Mouse (Mus musculus): ENCODE results near the gene Cfap300. TPM values are rescaled to one million over a fixed set of nuclear protein-coding genes. Genes with fewer than 3 reads are reported as not detected.

The Cfap300 gene
- polyA plus RNA-seq (2016; fragmentation: Nextera tagmentation; extraction: Ambion mirVana) = 12.7 and 14.0 TPM in 2 replicates

GRCm38 (mm10) chr9:8042338-8043043 lies at the start of gene Cfap300:
Cfap300 (minus strand) TSS chr9:8042823.
- Histone ChIP-seq H3K36me3 (no peaks in the 10 kb centered on the region), H3K27me3 (replicated peaks) (no peaks in the 10 kb centered on the region), H3K4me2 (replicated peaks) (peak within 1 kb of the TSS; percentile 60), H3K27ac (peak within 1 kb of the TSS; percentile 57; the same call in 1 of the 2 replicates), H3K9me3 (no peaks in the 10 kb centered on the region), H3K4me1 (0 out of 2 replicates have a peak, but pooled peaks cover 4% of the 10 kb centered on the region), H3K9ac (peak within 1 kb of the TSS; percentile 68), H3K4me3 (peak within 1 kb of the TSS; percentile 62)
- peak; percentile 98 for ATAC-seq (ENCODE audit: low FRiP score, low read depth)
- 1% methylated on average over 39 of the region's 39 CpGs for WGBS

- no peaks in the 10 kb centered on the region for H3K27me3 ChIP-seq (replicated peaks)
- no peak overlapping the region for H3K27ac ChIP-seq
- no peak for ATAC-seq (ENCODE audit: low FRiP score, low read depth)
- no peaks in the 10 kb centered on the region for H3K9me3 ChIP-seq
- H3K36me3 ChIP-seq = peaks cover 3% of the 10 kb centered on the region; the same call in 1 of the 2 replicates
- no peak overlapping the region for H3K4me3 ChIP-seq
- no peak overlapping the region for H3K9ac ChIP-seq
- no peak overlapping the region for H3K4me2 ChIP-seq (replicated peaks)
- 92% methylated on average over 5 of the region's 5 CpGs for WGBS
- H3K4me1 ChIP-seq = no peaks in the 10 kb centered on the region
These were observed 36.3 kb upstream of the Cfap300 start for GRCm38 (mm10) chr9:8078882-8079281.

GRCm38 (mm10) chr9:8074345-8074744 lies 31.7 kb upstream of the Cfap300 start:
- Histone ChIP-seq H3K4me3 (no peak overlapping the region), H3K9me3 (no peaks in the 10 kb centered on the region), H3K4me2 (replicated peaks) (no peak overlapping the region), H3K27me3 (replicated peaks) (no peaks in the 10 kb centered on the region), H3K27ac (no peak overlapping the region), H3K36me3 (peaks cover 3% of the 10 kb centered on the region; the same call in 1 of the 2 replicates), H3K4me1 (no peaks in the 10 kb centered on the region), H3K9ac (no peak overlapping the region)
- no peak for ATAC-seq (ENCODE audit: low FRiP score, low read depth)

- no peaks in the 10 kb centered on the region for H3K4me1 ChIP-seq
- no peak overlapping the region for H3K9ac ChIP-seq
- peaks cover 3% of the 10 kb centered on the region; the same call in 1 of the 2 replicates for H3K36me3 ChIP-seq
- no peak overlapping the region for H3K4me3 ChIP-seq
- no peak overlapping the region for H3K27ac ChIP-seq
- no peak overlapping the region for H3K4me2 ChIP-seq (replicated peaks)
- no peaks in the 10 kb centered on the region for H3K27me3 ChIP-seq (replicated peaks)
- 96% methylated on average over 3 of the region's 3 CpGs for WGBS
- ATAC-seq (ENCODE audit: low FRiP score, low read depth) = no peak
- no peaks in the 10 kb centered on the region for H3K9me3 ChIP-seq
These were observed 30.7 kb upstream of the Cfap300 start for GRCm38 (mm10) chr9:8073203-8073755.

- H3K4me3 ChIP-seq = no peak overlapping the region
- no peaks in the 10 kb centered on the region for H3K36me3 ChIP-seq
- H3K9ac ChIP-seq = no peak overlapping the region
- no peaks in the 10 kb centered on the region for H3K9me3 ChIP-seq
- no peak overlapping the region for H3K27ac ChIP-seq
- no peak for ATAC-seq (ENCODE audit: low FRiP score, low read depth)
- no peak overlapping the region for H3K4me2 ChIP-seq (replicated peaks)
- WGBS = 78% methylated on average over 3 of the region's 3 CpGs
- H3K4me1 ChIP-seq = no peaks in the 10 kb centered on the region
- no peaks in the 10 kb centered on the region for H3K27me3 ChIP-seq (replicated peaks)
These were observed 17.0 kb upstream of the Cfap300 start for GRCm38 (mm10) chr9:8059636-8060035.

- 42% methylated on average over 1 of the region's 1 CpGs for WGBS
- H3K27ac ChIP-seq = no peak overlapping the region
- H3K27me3 ChIP-seq (replicated peaks) = no peaks in the 10 kb centered on the region
- no peaks in the 10 kb centered on the region for H3K9me3 ChIP-seq
- H3K36me3 ChIP-seq = no peaks in the 10 kb centered on the region
- no peaks in the 10 kb centered on the region for H3K4me1 ChIP-seq
- H3K4me3 ChIP-seq = no peak overlapping the region
- no peak overlapping the region for H3K9ac ChIP-seq
- H3K4me2 ChIP-seq (replicated peaks) = no peak overlapping the region
- no peak for ATAC-seq (ENCODE audit: low FRiP score, low read depth)
These were observed 12.2 kb upstream of the Cfap300 start for GRCm38 (mm10) chr9:8054831-8055230.

GRCm38 (mm10) chr9:8043044-8043387 lies 393 bp upstream of the Cfap300 start:
- H3K4me3 ChIP-seq = no peak overlapping the region
- peak; percentile 31 for ATAC-seq (ENCODE audit: low FRiP score, low read depth)
- H3K27ac ChIP-seq = no peak overlapping the region
- no peaks in the 10 kb centered on the region for H3K27me3 ChIP-seq (replicated peaks)
- no peaks in the 10 kb centered on the region for H3K9me3 ChIP-seq
- WGBS = 24% methylated on average over 5 of the region's 5 CpGs
- H3K4me2 ChIP-seq (replicated peaks) = peak overlapping the region; percentile 60
- H3K36me3 ChIP-seq = no peaks in the 10 kb centered on the region
- H3K4me1 ChIP-seq = 0 out of 2 replicates have a peak, but pooled peaks cover 4% of the 10 kb centered on the region
- H3K9ac ChIP-seq = 0 out of 2 replicates have a peak overlapping the region, but pooled peaks have one; percentile 5

GRCm38 (mm10) chr9:8035546-8035945 lies 7.1 kb downstream of the Cfap300 start:
- no peaks in the 10 kb centered on the region for H3K27me3 ChIP-seq (replicated peaks)
- H3K27ac ChIP-seq = no peak overlapping the region
- no peak overlapping the region for H3K9ac ChIP-seq
- H3K36me3 ChIP-seq = no peaks in the 10 kb centered on the region
- WGBS = 25% methylated on average over 7 of the region's 7 CpGs
- no peaks in the 10 kb centered on the region for H3K4me1 ChIP-seq
- no peaks in the 10 kb centered on the region for H3K9me3 ChIP-seq
- H3K4me2 ChIP-seq (replicated peaks) = no peak overlapping the region
- ATAC-seq (ENCODE audit: low FRiP score, low read depth) = no peak
- no peak overlapping the region for H3K4me3 ChIP-seq

- Histone ChIP-seq H3K27ac (no peak overlapping the region), H3K4me1 (no peaks in the 10 kb centered on the region), H3K9ac (no peak overlapping the region), H3K4me3 (no peak overlapping the region), H3K9me3 (no peaks in the 10 kb centered on the region), H3K4me2 (replicated peaks) (no peak overlapping the region), H3K36me3 (no peaks in the 10 kb centered on the region), H3K27me3 (replicated peaks) (no peaks in the 10 kb centered on the region)
- 67% methylated on average over 4 of the region's 4 CpGs for WGBS
- ATAC-seq (ENCODE audit: low FRiP score, low read depth) = no peak
These were observed 7.5 kb downstream of the Cfap300 start for GRCm38 (mm10) chr9:8035091-8035490.

- no peak for ATAC-seq (ENCODE audit: low FRiP score, low read depth)
- Histone ChIP-seq H3K27ac (no peak overlapping the region), H3K4me2 (replicated peaks) (no peak overlapping the region), H3K27me3 (replicated peaks) (no peaks in the 10 kb centered on the region), H3K9ac (no peak overlapping the region), H3K4me1 (no peaks in the 10 kb centered on the region), H3K36me3 (no peaks in the 10 kb centered on the region), H3K4me3 (no peak overlapping the region), H3K9me3 (no peaks in the 10 kb centered on the region)
- WGBS = 87% methylated on average over 1 of the region's 1 CpGs
These were observed 8.5 kb downstream of the Cfap300 start for GRCm38 (mm10) chr9:8034143-8034542.

GRCm38 (mm10) chr9:8032847-8033246 lies 9.8 kb downstream of the Cfap300 start:
- 89% methylated on average over 5 of the region's 5 CpGs for WGBS
- H3K4me1 ChIP-seq = no peaks in the 10 kb centered on the region
- no peak overlapping the region for H3K27ac ChIP-seq
- H3K27me3 ChIP-seq (replicated peaks) = no peaks in the 10 kb centered on the region
- no peaks in the 10 kb centered on the region for H3K9me3 ChIP-seq
- no peak for ATAC-seq (ENCODE audit: low FRiP score, low read depth)
- no peak overlapping the region for H3K4me3 ChIP-seq
- no peak overlapping the region for H3K4me2 ChIP-seq (replicated peaks)
- H3K36me3 ChIP-seq = no peaks in the 10 kb centered on the region
- H3K9ac ChIP-seq = no peak overlapping the region

- H3K4me3 ChIP-seq = no peak overlapping the region
- no peaks in the 10 kb centered on the region for H3K4me1 ChIP-seq
- no peak for ATAC-seq (ENCODE audit: low FRiP score, low read depth)
- no peak overlapping the region for H3K4me2 ChIP-seq (replicated peaks)
- WGBS = 89% methylated on average over 5 of the region's 5 CpGs
- H3K9ac ChIP-seq = no peak overlapping the region
- no peak overlapping the region for H3K27ac ChIP-seq
- no peaks in the 10 kb centered on the region for H3K27me3 ChIP-seq (replicated peaks)
- H3K36me3 ChIP-seq = no peaks in the 10 kb centered on the region
- H3K9me3 ChIP-seq = no peaks in the 10 kb centered on the region
These were observed 24.0 kb downstream of the Cfap300 start for GRCm38 (mm10) chr9:8018609-8019008.

All from neural tube, embryonic 12.5 days (tissue).